Mouse (Mus musculus) lung, adult 2 months (tissue): ENCODE data around the gene Muc13.

Experiments
- CTCF ChIP-seq: fragments of 200-500 bp; IDR thresholded peaks from 2 replicates; pipeline ENCODE4 v1.5.1; 2011; ENCODE audit warnings: mild to moderate bottlenecking, low read length, control low read depth; ENCODE audit not compliant: insufficient read depth
- POLR2A ChIP-seq: fragments of 200-500 bp; IDR thresholded peaks from 2 replicates; pipeline ENCODE4 v1.6.1; 2011; ENCODE audit warnings: low read depth, mild to moderate bottlenecking, control low read depth, low read length, borderline replicate concordance; ENCODE audit errors: extremely low read depth

GRCm38 (mm10) chr16:33842081-33842880, 48.4 kb downstream of the Muc13 start:
- TF ChIP-seq CTCF: no peak
- no peak for TF ChIP-seq POLR2A
